Mouse (Mus musculus) gastrocnemius, postnatal 25 days (tissue): ENCODE measurements at regions not wholly inside any gene's neighbourhood (a gene's known extent, or its start where the extent isn't known, plus 50 kb on each side); places are given as distances from the start of the nearest gene placed in this dataset.
A peak's percentile ranks its signal among the peaks of the same experiment; 100 is the strongest.

Experiments used
- DNase-seq: peaks from one replicate; pipeline ENCODE4 v3.0.0; 2022

DNA sequence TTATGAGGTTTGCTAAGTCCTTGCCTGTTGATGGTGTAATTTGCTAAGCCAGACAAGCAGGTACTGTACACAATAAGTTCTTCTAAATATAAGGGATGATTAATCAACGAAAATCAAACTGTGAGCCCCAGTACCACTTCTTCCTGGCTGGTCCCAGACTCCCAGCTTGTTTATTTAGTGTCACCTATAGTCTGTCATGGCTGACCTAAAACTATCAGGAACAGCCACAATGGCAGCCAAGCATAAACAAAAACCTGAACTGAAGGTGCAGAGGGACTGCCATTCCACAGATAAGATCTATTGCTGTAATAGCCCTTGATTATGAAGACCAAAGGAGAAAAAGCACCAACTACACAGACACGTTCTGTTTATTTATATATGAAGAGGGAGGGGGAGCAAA lies 180.9 kb upstream of the Dph6 start:
- DNase-seq, result no peak

DNA sequence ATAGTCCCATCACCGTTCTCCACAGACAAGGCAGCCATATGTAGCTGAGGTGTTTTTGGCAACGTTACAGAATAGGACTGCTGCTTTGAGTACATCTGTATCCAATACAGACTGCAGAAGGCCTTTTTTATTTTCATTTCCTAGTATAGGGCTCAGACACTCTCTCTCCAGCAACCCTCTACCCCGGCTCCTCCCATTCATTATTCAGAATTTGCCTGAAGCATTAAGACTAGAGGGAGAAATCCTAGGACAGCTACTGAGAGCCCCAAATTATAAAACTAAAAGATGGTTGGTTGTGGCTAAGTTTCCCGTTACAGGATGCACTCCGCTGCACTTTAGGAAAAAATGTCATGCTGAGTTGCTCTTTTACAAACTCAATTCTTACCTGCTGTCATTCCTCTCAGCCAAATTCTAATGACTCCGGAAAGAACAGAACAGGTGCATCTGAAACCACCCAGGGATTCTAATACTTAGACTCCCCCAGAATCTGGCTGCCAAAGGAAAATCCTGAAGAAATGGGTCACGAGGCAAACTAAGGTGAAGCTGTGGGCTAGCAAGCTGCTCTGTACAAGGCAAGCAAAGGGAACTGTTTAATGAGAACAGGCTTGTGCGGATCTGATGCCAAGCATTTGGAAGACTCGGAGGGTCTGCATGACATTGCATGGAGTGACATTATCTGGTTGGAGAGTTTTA lies 189.1 kb upstream of the Dph6 start:
- no peak for DNase-seq

DNA sequence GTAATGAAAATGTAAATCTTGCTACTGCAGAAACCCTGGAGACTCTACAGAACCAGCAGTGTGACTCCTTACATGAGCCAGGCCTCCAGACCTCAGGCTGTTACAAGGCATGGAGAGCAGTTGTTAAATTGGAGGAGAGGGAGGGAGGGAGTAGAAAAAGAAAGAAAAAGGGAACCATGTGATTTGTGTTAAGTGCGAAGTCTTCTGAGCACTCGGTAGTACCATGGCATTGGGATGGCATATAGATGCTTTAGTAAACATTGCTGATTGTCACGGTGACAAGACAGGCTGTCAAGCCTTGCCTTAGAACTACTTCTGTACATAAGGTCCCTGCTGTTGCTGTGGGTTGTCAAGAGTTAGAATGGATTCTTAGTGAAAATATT lies 189.6 kb upstream of the Dph6 start:
- DNase-seq, result no peak

DNA sequence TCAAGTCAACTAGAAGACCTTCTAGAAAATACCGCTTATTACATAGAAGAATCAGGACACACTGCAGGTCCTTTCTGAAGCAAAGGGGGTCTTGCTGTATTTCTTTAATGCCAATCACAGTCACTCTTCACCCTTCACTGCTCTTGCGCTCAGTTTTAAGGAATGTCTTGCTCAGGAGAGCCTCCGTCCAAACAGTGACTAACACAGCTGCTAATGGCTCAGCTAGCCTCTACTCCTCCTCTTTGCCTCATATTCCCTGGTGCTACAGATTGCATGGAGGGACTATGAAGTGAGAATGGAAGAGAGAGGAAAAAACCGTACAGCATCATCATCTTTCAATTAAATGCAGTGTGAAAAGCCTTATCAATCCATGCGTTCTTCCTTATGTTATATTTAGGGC lies 193.7 kb upstream of the Dph6 start:
- DNase-seq, result no peak

DNA sequence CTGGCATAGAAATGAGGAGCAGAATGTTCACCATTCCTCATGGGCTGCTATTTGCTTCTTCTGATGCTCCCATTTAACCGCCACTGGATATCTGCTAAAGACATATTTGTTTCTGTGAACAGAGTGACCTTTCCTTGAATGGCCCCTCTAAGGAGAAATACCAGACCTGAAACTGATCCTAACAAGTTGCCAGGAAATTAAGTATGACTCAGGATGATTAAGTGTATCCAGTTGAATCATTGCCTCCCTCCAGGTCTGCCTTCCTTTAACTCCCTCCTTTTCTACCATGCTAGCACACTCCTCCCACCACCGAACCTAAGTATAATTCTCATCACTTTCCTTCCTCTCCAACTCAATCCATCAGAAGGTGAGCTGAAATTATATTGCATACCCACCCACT lies 194.2 kb upstream of the Dph6 start:
- DNase-seq, result no peak

DNA sequence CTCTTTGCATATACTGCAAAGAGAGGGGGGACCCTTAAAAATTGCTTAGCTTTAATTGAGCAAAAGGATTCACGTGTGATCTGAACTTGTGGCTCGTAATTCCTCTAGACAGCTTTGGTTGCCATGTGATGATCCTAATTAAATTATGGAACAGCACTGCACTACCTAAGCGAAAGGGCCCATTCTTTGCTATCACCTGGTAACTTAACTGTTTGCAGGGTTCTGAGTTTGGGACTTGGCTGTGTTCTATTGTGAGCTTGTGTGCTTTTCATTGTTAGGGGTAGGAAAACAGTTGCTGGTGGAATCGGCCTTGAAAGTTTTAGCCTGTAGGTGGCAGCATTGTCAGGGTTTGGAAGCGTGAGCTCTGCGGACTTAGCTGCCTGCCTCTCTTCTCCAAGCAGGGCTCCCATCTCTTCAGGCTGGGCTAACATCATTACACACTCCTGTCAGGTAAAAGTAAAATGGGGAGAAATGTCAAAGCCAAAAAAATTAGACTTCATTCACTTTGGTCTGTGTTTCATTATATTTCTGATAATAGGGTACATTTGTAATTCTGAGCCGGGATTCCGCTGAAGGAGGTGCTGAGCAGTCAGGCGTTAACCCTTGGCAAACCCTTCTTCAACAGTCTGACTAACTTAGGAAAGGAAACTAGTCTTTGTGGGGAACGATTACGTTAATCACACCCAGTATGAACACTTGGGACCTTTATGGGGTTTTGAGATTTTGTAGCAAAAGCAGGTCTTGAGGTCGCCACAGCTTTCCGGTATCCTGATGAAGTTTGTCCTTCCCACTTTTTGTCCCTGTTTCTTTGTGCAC lies 199.2 kb upstream of the Dph6 start:
- peak; percentile 8 for DNase-seq

DNA sequence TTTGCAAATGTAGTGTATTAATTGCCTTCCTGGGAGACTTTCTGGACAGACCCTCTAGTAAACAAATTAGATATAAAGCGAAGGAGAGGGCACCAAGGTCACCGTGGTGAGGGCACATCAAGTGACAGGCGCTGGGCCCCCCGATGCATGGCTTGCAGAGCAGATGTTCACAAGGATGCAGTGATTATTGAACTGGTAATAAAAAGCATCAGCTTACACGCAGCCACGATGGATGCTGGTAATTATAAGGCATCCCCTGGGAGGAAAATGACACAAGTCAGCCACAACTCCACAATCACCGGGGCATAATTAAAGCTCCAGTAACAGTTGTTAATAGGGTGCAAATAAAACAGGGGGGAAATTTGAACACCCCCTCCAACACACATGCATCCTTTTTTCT lies 217.5 kb upstream of the Dph6 start:
- DNase-seq, result no peak

DNA sequence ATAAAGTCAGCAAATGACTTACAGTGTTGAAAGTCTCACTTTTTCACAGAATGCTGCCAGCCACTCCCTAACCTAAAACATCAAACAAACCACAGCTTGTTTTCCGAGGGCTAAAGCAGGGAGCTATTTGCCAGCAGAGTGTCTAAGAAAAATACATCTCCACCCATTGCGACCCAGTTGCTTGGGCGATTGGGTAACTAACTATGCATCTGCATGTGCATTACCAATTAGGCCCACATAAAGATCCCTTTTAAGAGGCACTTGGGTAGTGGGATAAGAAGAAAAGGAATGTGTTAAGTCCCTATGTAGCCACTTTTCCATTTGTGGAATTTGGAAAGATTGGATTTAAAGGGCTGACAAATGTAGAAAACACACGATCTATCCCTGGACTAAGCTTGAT lies 218.3 kb upstream of the Dph6 start:
- no peak for DNase-seq

DNA sequence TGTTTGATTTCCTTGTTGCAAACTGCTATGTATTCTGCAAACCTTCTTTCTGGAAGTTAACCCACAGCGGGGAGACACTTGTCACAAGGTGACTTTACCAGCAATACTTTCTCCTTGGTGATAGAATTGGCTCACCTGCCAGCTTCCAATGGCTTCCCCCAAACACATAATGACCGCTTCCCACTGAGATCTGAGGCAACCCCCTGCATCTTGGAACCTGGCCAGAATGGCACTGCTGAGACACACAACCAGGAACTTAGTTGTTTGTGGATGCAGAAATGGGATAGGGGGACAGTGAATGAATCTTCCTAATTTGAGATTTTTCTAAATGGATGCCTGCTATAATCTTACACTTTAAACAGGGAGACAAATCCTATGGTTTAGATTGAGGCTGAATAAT lies 224.3 kb upstream of the Dph6 start:
- no peak for DNase-seq

DNA sequence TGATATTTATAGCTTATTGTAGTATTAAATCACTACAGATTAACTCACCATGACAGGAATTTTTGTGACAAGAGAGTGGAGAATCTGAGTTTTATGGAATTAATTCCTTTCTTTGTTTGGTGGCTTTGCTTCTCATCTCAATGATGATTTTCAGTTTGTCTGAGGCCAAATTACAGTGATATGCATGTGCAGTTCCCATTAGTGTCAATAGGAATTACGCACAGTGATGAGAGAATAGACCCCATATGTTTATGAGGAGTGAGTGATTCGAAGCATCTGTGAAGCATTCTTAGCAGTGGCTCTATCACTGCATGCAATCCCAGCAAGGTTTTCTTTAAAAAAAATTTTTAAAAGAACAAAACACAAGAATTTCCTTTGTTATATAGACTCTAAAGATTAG lies 225.0 kb upstream of the Dph6 start:
- DNase-seq, result no peak

DNA sequence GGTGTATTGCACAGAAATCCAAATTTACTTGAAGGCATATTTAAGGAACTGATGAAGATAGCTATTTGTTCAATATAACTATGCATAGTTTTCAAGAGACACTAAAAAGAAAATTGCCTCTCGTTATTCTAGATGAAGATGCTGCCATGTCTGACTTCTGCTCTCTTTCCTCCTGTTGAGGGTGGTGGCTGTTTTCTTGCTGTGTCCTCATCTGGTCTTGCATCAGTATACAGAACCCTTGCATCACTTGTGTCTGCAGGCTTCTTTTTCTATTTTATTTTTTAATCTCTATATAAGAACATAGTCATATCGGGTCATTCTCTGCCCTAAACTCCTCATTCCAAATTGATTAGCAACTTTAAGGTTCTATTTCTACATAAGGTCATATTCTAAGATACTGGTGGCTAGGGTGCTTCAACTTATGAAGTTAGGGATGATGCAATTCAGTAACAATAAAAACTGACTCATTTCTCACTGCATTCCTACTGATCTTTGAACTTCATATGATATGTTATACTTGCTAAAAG lies 231.0 kb upstream of the Dph6 start:
- DNase-seq, result no peak

DNA sequence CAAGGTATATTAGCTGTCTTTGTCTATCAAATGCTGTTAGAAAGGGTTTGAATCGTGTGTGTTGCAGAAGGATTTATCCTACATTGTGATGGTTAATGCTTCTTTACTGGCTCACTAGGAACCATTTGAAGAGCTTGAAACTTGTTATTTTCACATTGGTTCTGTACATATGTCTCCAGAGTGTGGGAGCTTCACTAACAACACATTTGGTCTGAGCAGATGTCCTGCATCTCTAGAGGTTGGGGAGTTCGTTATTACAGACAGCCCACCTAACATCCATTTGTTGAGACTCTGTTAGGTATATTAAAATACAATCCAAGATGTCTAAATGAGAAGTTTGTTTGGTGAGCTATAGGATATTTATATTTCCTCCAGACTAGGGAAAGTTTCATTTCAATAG lies 244.0 kb upstream of the Dph6 start:
- DNase-seq, result no peak

DNA sequence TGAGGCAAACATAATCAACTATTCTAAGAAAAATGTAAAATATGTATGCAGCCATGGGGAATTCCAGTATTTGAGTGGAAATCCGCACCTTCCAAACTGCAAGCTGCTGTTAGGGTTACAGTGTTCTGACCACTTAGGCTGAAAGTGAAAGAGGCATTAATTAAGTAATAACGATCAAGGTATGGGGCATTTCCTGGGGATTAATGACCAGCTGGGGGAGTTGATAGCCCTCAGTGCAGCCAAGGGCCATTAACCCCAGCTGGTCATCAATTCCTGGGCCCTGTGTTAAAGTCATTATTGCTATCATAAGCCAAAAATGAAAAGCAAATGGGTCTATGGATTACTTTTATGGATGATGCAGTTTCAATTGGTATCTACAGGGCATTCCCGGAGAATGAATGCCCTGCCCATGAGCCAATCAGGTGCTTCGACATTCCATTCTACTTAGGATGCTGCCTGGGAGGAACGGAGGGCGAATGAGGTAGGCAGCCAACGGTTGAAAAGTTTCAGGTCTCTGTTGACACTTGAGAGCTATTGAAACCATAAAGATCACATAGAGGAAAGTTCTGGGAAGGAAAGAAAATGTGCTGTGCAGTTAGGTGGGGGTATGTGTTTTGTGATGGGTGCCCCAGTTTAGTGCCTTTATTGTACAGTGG lies 257.2 kb upstream of the Dph6 start:
- DNase-seq, result no peak

DNA sequence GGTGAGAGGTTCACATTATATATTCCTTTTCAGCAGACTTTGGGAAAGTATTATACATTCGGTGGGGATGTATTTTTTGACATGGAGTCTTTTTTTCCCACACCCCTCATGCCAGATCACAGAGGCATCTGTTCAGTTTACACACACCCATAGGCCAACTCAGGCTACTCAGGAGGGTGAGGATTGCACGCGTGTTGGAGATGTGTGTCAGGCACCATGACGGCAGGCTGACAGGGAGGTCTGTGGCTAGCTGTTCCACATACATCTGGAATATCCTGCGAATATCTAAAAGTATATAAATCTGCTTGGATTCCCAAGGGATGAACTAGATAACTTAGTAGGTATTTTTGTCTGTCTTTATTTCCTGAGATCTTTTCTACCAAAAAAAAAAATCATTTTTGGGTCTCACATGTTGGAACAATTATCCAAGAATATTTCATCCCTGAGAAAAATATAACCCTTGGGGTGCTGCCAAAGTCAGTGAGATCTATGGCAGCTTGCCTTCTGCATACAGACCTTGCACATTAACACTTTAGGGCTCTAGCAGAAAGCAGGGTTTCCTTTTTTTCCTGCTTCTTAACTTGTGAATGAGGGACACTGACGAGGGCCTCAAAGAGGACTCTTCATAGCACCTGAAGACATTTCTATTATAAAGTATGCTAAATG lies 260.4 kb upstream of the Dph6 start:
- no peak for DNase-seq

DNA sequence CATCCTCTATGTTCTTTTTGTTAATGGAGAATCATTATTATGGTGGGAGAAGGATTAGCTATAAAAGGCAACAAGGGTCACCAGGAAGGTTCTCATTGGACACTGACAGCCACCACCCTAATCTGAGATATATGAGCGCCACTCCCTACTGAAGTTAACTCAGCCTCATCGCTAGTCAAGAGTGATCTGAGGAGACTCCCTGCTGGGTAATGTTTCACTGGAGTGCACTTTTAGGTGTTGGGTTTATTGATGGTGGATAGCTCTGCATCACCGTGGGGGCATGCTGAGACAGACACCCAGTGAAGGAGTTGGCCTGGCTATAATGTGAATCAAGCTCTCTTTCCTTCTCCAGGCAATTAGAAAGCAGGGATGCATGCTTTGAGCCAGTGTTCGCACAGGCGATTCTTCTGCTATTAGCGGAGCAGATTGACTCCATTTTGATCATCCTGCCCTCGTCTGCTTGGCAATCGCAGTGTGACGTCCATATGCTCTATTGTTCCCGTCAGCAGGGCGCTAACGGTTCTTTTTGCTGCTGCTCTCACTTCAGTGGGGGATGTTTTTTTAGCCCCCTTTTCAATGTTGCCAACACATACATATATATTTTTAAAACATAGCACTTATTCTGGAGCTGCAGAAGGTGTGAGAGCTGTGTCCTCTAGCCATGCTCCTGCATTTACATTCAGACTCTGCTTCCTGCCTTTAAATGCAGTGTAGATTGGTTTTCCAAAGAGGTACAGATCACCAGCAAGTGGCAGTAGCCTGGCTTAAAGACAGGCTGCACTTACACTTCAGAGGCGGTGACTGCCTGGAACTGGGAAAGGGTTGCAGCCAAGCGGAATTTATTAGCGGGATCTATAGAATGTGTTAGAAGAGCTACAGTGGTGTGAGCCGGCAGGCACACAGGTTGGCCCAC lies 263.9 kb upstream of the Dph6 start:
- no peak for DNase-seq

DNA sequence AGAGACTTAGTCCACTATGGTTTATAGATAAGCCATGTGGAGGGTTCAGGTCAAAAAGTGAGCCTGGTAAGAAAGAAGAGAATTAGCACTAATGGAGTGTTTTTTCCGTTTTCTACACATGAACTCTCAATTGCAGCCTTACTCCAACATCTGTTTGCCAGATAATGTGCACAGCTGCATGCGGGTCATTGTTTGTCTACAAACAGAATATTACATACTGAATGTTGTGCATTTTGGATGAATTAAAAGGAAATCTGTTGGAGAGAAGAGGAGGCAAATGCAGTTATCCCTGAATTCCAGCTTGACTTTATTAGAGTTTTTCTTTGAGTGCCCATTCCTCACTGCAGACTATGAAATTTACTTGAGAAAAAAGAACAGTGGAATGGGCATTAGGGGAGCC lies 269.1 kb upstream of the Dph6 start:
- DNase-seq, result no peak

DNA sequence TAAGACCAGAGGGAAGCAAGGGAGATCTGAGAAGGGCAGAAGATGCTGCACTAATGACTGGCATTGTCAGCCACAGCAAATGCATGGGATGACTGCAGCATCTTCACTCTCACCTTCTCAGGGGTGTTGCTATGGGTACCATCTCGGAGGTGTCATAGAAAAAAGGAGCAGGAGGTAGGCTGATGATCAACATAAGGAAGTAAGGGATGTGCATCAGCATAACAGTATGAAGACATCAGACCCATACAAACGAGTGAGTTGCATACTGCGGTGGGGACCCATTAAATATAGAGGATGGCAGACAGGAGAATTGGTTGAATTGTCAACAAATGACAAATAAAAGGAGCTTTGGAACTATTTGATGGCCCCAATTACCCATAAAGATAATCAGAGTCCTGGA lies 280.7 kb upstream of the Dph6 start:
- DNase-seq, result no peak

DNA sequence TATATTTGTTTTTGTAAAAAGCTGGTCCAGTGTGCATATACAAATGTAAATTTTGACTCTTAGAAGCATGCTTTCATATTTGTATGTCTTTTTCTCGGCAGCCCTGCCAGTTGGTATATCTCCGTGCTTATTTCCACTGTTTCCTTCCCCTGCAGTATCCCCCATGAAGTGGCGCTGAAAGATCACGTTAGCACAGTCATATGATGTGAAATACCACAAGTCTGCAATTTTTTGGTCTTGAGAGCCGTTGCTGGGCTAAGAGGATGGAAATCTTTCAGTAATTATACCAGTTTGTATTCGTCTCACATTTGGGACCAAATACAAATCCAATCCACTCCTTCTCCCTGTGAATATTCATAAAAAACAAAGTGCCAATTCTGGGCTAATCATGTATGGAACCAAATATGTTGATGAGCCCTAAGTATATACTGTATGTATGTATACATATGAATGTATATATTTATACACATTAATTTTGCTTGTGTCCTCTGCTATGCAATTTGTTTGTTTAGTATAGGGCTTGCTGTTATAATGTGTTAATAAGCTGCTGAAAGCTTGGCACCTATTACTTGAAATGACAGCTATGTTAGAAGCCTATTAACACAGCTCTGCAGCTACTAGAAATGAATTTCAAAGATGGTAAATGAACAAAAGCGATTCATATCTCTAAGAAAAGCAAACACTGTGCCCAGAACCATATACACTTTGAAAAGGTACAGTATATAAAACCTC lies 283.8 kb upstream of the Dph6 start:
- DNase-seq, result no peak

DNA sequence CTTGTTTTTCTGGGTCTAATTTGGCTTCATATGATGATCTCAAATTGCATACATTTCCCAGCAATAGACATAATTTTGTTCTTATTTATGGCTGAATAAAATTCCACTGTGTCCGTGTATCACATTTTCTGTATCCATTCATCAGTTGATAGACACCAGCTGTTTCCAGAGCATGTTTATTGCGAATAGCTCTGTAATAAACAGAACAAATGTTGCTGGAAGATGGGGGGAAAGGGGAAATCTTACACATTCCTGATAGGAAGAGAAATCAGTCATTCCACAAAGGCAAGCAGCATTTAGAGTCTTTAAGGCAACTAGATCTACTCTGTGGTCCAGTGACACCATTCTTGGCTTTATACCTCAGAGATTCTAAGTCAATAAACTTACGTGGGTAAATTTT lies 311.3 kb upstream of the Dph6 start:
- DNase-seq, result no peak

DNA sequence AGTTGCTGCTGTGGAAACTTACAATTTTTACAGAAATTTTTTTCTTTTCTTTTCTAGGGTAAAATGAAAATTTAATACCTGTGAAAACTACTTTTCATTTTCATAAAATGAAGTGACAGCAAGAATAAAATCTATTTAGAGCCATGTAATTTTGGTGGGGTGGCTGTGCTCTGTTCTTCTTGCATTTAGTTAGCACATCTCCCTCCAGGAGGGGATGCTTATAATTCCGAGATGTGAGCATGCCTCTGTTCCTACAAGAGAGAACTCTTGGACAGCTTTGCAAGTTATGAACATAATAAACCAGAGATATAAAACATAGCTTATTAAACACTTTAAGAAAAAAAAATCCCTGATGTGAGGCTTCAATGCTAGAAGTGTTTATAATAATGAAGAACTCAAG lies 313.9 kb upstream of the Dph6 start:
- DNase-seq, result no peak

DNA sequence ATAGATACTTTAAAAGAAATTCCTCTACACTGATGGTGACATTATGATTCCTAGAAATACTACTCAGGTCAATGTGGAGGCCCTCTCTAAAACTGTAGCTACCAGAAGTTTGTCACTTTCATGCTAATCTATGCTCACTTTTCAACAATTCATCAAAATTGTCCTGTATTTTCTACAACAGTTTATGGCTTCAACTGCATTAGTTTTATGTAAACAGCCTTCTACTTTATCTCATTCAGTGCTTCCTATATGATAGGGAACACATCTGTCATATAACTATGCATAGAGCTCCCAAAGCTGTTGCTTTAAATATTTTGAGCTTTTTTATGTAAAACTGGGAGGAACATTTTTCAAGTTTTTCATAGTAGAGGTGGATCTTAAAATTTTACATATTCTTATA lies 338.7 kb upstream of the Dph6 start:
- no peak for DNase-seq
